Mouse (Mus musculus): ENCODE measurements around the gene Tm9sf3.

The Tm9sf3 gene

GRCm38 (mm10) chr19:41165914-41166235 lies 97.9 kb downstream of the Tm9sf3 start:
- DNase-seq: no peak

- DNase-seq: no peak
These were observed 98.5 kb downstream of the Tm9sf3 start for GRCm38 (mm10) chr19:41165144-41165913.

GRCm38 (mm10) chr19:41164447-41165095 lies 99.2 kb downstream of the Tm9sf3 start:
- DNase-seq: no peak
